Mouse (Mus musculus) MEL (cell line): ENCODE data around the gene Poldip2. TPM values are rescaled to one million over a fixed set of nuclear protein-coding genes. Genes with fewer than 3 reads are reported as not detected.

Experiments
- DNase-seq: peaks from one replicate; pipeline ENCODE4 v3.0.0; 2011; ENCODE audit warnings: low read depth, low spot score
- H3K27ac ChIP-seq: 2 replicates; pipeline ENCODE4 v1.5.1; 2012; ENCODE audit warnings: low read depth, mild to moderate bottlenecking, control low read depth, low read length, moderate library complexity; ENCODE audit not compliant: control insufficient read depth
- H3K27me3 ChIP-seq, 2 experiments: fragments of 150-350 bp in 1 of 2; sonication (generic) in 1 of 2; 2 replicates each; pipeline ENCODE4 v1.6.1; 2012; ENCODE audit warnings: low read length in 2 of 2, mild to moderate bottlenecking in 2 of 2, improper control_type of control experiment in 1 of 2, moderate library complexity in 1 of 2; ENCODE audit not compliant: insufficient read depth in 2 of 2, control insufficient read depth in 1 of 2
- H3K36me3 ChIP-seq, 2 experiments: 2 replicates each; pipeline ENCODE4 v1.6.1; 2012 to 2014; ENCODE audit warnings: low read length in 2 of 2, improper control_type of control experiment in 1 of 2, inconsistent platforms in 1 of 2, mild to moderate bottlenecking in 1 of 2; ENCODE audit not compliant: insufficient read depth in 2 of 2, control insufficient read depth in 1 of 2
- H3K4me1 ChIP-seq, 2 experiments: fragments of 150-350 bp in 1 of 2; sonication (generic) in 1 of 2; 2 replicates each; pipeline ENCODE4 v1.6.1; 2012; ENCODE audit warnings: low read length in 2 of 2, improper control_type of control experiment in 1 of 2, mild to moderate bottlenecking in 1 of 2; ENCODE audit not compliant: insufficient read depth in 2 of 2, control insufficient read depth in 1 of 2
- H3K4me3 ChIP-seq, 2 experiments: fragments of 150-350 bp in 1 of 2; sonication (generic) in 1 of 2; 2 replicates each; pipeline ENCODE4 v1.5.1; 2012; ENCODE audit warnings: low read depth in 2 of 2, low read length in 2 of 2, mild to moderate bottlenecking in 2 of 2, moderate library complexity in 2 of 2, control low read depth in 1 of 2, improper control_type of control experiment in 1 of 2; ENCODE audit not compliant: control insufficient read depth in 1 of 2, insufficient read depth in 1 of 2
- H3K79me2 ChIP-seq: 2 replicates; pipeline ENCODE4 v1.6.1; 2012; ENCODE audit warnings: mild to moderate bottlenecking, low read length, moderate library complexity; ENCODE audit not compliant: control insufficient read depth, poor library complexity, insufficient read depth
- H3K9ac ChIP-seq: 2 replicates; pipeline ENCODE4 v1.6.1; 2012; ENCODE audit warnings: low read depth, mild to moderate bottlenecking, control low read depth, low read length, moderate library complexity; ENCODE audit not compliant: control insufficient read depth, poor library complexity, severe bottlenecking
- H3K9me3 ChIP-seq: fragments of 150-350 bp; sonication (generic); replicated peaks from 2 replicates; pipeline ENCODE4 v1.6.1; 2012; ENCODE audit warnings: mild to moderate bottlenecking, low read length, improper control_type of control experiment, moderate library complexity; ENCODE audit not compliant: insufficient read depth
- E2F4 ChIP-seq: IDR thresholded peaks from 2 replicates; pipeline ENCODE4 v1.6.1; 2011; ENCODE audit warnings: low read depth, low read length, improper control_type of control experiment, borderline replicate concordance
- ELF1 ChIP-seq: IDR thresholded peaks from 2 replicates; pipeline ENCODE4 v1.6.1; 2014; ENCODE audit warnings: low read depth, mild to moderate bottlenecking, inconsistent platforms, low read length, improper control_type of control experiment, moderate library complexity
- EP300 ChIP-seq, 2 experiments: IDR thresholded peaks; 2 replicates each; pipeline ENCODE4 v1.6.1; 2011; ENCODE audit warnings: improper control_type of control experiment in 2 of 2, low read length in 2 of 2, low read depth in 1 of 2, mild to moderate bottlenecking in 1 of 2
- GABPA ChIP-seq: IDR thresholded peaks from 2 replicates; pipeline ENCODE4 v1.6.1; 2012; ENCODE audit warnings: low read depth, mild to moderate bottlenecking, inconsistent platforms, low read length, improper control_type of control experiment, moderate library complexity
- GATA1 ChIP-seq: IDR thresholded peaks from 2 replicates; pipeline ENCODE4 v1.6.1; 2011; ENCODE audit warnings: low read depth, low read length, improper control_type of control experiment
- HCFC1 ChIP-seq: IDR thresholded peaks from 2 replicates; pipeline ENCODE4 v1.6.1; 2012; ENCODE audit warnings: low read depth, mild to moderate bottlenecking, inconsistent platforms, low read length, improper control_type of control experiment, moderate library complexity
- JUND ChIP-seq: IDR thresholded peaks from 2 replicates; pipeline ENCODE4 v1.6.1; 2011; ENCODE audit warnings: low read depth, mild to moderate bottlenecking, improper control_type of control experiment, low read length
- KAT2A ChIP-seq: conservative IDR thresholded peaks from 2 replicates; pipeline ENCODE4 v1.6.1; 2012; ENCODE audit warnings: low read depth, low read length, improper control_type of control experiment, inconsistent platforms
- MAFK ChIP-seq: IDR thresholded peaks from 2 replicates; pipeline ENCODE4 v1.6.1; 2011; ENCODE audit warnings: low read depth, mild to moderate bottlenecking, low read length, improper control_type of control experiment, borderline replicate concordance
- MAX ChIP-seq: IDR thresholded peaks from 2 replicates; pipeline ENCODE4 v1.6.1; 2011; ENCODE audit warnings: low read length, improper control_type of control experiment
- MEF2A ChIP-seq: IDR thresholded peaks from 2 replicates; pipeline ENCODE4 v1.6.1; 2014; ENCODE audit warnings: low read depth, mild to moderate bottlenecking, inconsistent platforms, low read length, improper control_type of control experiment; ENCODE audit not compliant: poor library complexity, insufficient replicate concordance, severe bottlenecking; ENCODE audit errors: extremely low read depth
- MXI1 ChIP-seq: IDR thresholded peaks from 2 replicates; pipeline ENCODE4 v1.6.1; 2011; ENCODE audit warnings: mild to moderate bottlenecking, low read depth, low read length, improper control_type of control experiment
- MYB ChIP-seq: IDR thresholded peaks from 2 replicates; pipeline ENCODE4 v1.6.1; 2011; ENCODE audit warnings: mild to moderate bottlenecking, low read depth, low read length, improper control_type of control experiment
- NELFE ChIP-seq: IDR thresholded peaks from 2 replicates; pipeline ENCODE4 v1.6.1; 2011; ENCODE audit warnings: low read depth, low read length, improper control_type of control experiment
- NRF1 ChIP-seq: IDR thresholded peaks from 2 replicates; pipeline ENCODE4 v1.6.1; 2014; ENCODE audit warnings: low read depth, mild to moderate bottlenecking, inconsistent platforms, low read length, improper control_type of control experiment, moderate library complexity; ENCODE audit not compliant: poor library complexity, insufficient read depth, severe bottlenecking
- POLR2AphosphoS2 ChIP-seq: IDR thresholded peaks from 2 replicates; pipeline ENCODE4 v1.6.1; 2011; ENCODE audit warnings: low read length, improper control_type of control experiment
- RAD21 ChIP-seq: IDR thresholded peaks from 2 replicates; pipeline ENCODE4 v1.6.1; 2011; ENCODE audit warnings: mild to moderate bottlenecking, low read depth, low read length, improper control_type of control experiment
- SIN3A ChIP-seq: IDR thresholded peaks from 2 replicates; pipeline ENCODE4 v1.6.1; 2012; ENCODE audit warnings: low read length, improper control_type of control experiment, inconsistent platforms
- SMC3 ChIP-seq: IDR thresholded peaks from 2 replicates; pipeline ENCODE4 v1.6.1; 2011; ENCODE audit warnings: low read depth, low read length, improper control_type of control experiment
- TAL1 ChIP-seq: IDR thresholded peaks from 2 replicates; pipeline ENCODE4 v1.6.1; 2012; ENCODE audit warnings: mild to moderate bottlenecking, inconsistent platforms, low read length, moderate library complexity, mixed read lengths
- TBP ChIP-seq: IDR thresholded peaks from 2 replicates; pipeline ENCODE4 v1.8.0; 2011; ENCODE audit warnings: low read depth, low read length, improper control_type of control experiment
- UBTF ChIP-seq: IDR thresholded peaks from 2 replicates; pipeline ENCODE4 v1.6.1; 2012; ENCODE audit warnings: low read depth, mild to moderate bottlenecking, inconsistent platforms, low read length, improper control_type of control experiment, moderate library complexity, borderline replicate concordance; ENCODE audit not compliant: insufficient read depth
- USF1 ChIP-seq: IDR thresholded peaks from 2 replicates; pipeline ENCODE4 v1.6.1; 2014; ENCODE audit warnings: low read depth, mild to moderate bottlenecking, inconsistent platforms, low read length, improper control_type of control experiment, moderate library complexity
- USF2 ChIP-seq, 2 experiments: IDR thresholded peaks; 2 replicates each; pipeline ENCODE4 v1.6.1; 2011 to 2012; ENCODE audit warnings: improper control_type of control experiment in 2 of 2, low read length in 2 of 2, borderline replicate concordance in 1 of 2, inconsistent platforms in 1 of 2, low read depth in 1 of 2, mild to moderate bottlenecking in 1 of 2; ENCODE audit not compliant: insufficient read depth in 1 of 2
- ZC3H11A ChIP-seq: IDR thresholded peaks from 2 replicates; pipeline ENCODE4 v1.6.1; 2012; ENCODE audit warnings: low read depth, mild to moderate bottlenecking, inconsistent platforms, low read length, improper control_type of control experiment
- ZKSCAN1 ChIP-seq: IDR thresholded peaks from 2 replicates; pipeline ENCODE4 v1.6.1; 2012; ENCODE audit warnings: low read depth, mild to moderate bottlenecking, inconsistent platforms, low read length, improper control_type of control experiment, moderate library complexity
- ZMIZ1 ChIP-seq: IDR thresholded peaks from 2 replicates; pipeline ENCODE4 v1.6.1; 2012; ENCODE audit warnings: low read depth, mild to moderate bottlenecking, inconsistent platforms, low read length, improper control_type of control experiment, moderate library complexity
- ZNF384 ChIP-seq: IDR thresholded peaks from 2 replicates; pipeline ENCODE4 v1.6.1; 2012; ENCODE audit warnings: low read depth, mild to moderate bottlenecking, inconsistent platforms, low read length, improper control_type of control experiment
- polyA plus RNA-seq, 2 experiments: library from polyadenylated mRNA; stranded (reverse) in 1 of 2; unstranded in 1 of 2; fragments of >175 nt in 1 of 2; fragments of >200 nt in 1 of 2; gene quantifications; 2 replicates each; pipeline versions ENCODE4 v1.2.1 to v1.2.4; 2012; ENCODE audit warnings: low replicate concordance in 2 of 2, low read depth in 1 of 2; ENCODE audit not compliant: insufficient read length in 2 of 2, insufficient read depth in 1 of 2, missing spikeins in 1 of 2
- total RNA-seq: library from RNA; depleted of rRNA; stranded (reverse); fragments of 300-350 nt; gene quantifications from 2 replicates; pipeline ENCODE4 v1.2.3, GENCODE M21; 2012

Gene Poldip2
- total and polyA plus RNA-seq, 3 experiments, result 166 to 260 (median 182) TPM

GRCm38 (mm10) chr11:78466242-78466912 lies 45.6 kb upstream of the Poldip2 start:
- H3K9ac ChIP-seq, result peak overlapping the region; percentile 85
- no peaks in the 10 kb centered on the region for H3K9me3 ChIP-seq
- H3K4me1 ChIP-seq, result peaks cover 20 to 44% of the 10 kb centered on the region in 2 experiments
- TF ChIP-seq NELFE (no peak), ZKSCAN1 (no peak), NRF1 (no peak), SIN3A (0 out of 2 replicates have a peak, but pooled peaks have one; percentile 1)
- H3K27ac ChIP-seq, result no peak overlapping the region; the same call in 1 of the 2 replicates
- no peak for DNase-seq
- peaks cover 0 to 31% of the 10 kb centered on the region in 2 experiments; a peak in 2 of 4 replicates for H3K36me3 ChIP-seq
- H3K27me3 ChIP-seq, result no peaks in the 10 kb centered on the region
- H3K79me2 ChIP-seq, result no peaks in the 10 kb centered on the region; the same call in 1 of the 2 replicates
- H3K4me3 ChIP-seq, result peak overlapping the region; percentile 85 to 95

GRCm38 (mm10) chr11:78467515-78467914 lies 44.5 kb upstream of the Poldip2 start:
- Histone ChIP-seq H3K9ac (peak overlapping the region; percentile 24), H3K4me1 (peaks cover 20 to 44% of the 10 kb centered on the region in 2 experiments), H3K36me3 (peaks cover 0 to 31% of the 10 kb centered on the region in 2 experiments; a peak in 2 of 4 replicates), H3K9me3 (no peaks in the 10 kb centered on the region), H3K27me3 (no peaks in the 10 kb centered on the region), H3K79me2 (no peaks in the 10 kb centered on the region; the same call in 1 of the 2 replicates), H3K4me3 (peak overlapping the region; percentile 17 to 26; a peak in 3 of 4 replicates), H3K27ac (peak overlapping the region; percentile 50)
- DNase-seq, result peak; percentile 81
- TF ChIP-seq MEF2A, result no peak
- TF ChIP-seq GATA1, result peak; percentile 75
- 0 out of 2 replicates have a peak, but pooled peaks have one; percentile 14 for TF ChIP-seq ZNF384
- no peak for TF ChIP-seq NELFE
- TF ChIP-seq HCFC1, result 0 out of 2 replicates have a peak, but pooled peaks have one; percentile 53
- TF ChIP-seq ZMIZ1, result no peak
- TF ChIP-seq RAD21, result no peak
- peak; percentile 97 for TF ChIP-seq SIN3A
- no peak; the same call in 1 of the 2 replicates for TF ChIP-seq USF1
- no peak for TF ChIP-seq JUND
- no peak for TF ChIP-seq UBTF
- TF ChIP-seq SMC3, result no peak
- TF ChIP-seq TAL1, result no peak
- TF ChIP-seq ZKSCAN1, result no peak
- peak; percentile 68 for TF ChIP-seq MXI1
- no peak for TF ChIP-seq ZC3H11A
- TF ChIP-seq MAFK, result peak; percentile 93
- TF ChIP-seq USF2 (IDR thresholded peaks at IDR 0.05; ENCODE audit: borderline replicate concordance in 1 of 2, insufficient read depth in 1 of 2, low read depth in 1 of 2, low read length in 2 of 2), result no peak
- no peak for TF ChIP-seq POLR2AphosphoS2
- TF ChIP-seq EP300 (IDR thresholded peaks at IDR 0.05; ENCODE audit: low read depth in 1 of 2, low read length in 2 of 2), result peak; percentile 57 to 64; a peak in 3 of 4 replicates
- TF ChIP-seq KAT2A, result no peak
- 0 out of 2 replicates have a peak, but pooled peaks have one; percentile 54 for TF ChIP-seq TBP
- no peak for TF ChIP-seq MYB
- TF ChIP-seq GABPA, result no peak
- TF ChIP-seq E2F4, result no peak
- TF ChIP-seq MAX, result 0 out of 2 replicates have a peak, but pooled peaks have one; percentile 15
- peak; percentile 85 for TF ChIP-seq ELF1
- TF ChIP-seq NRF1, result no peak
